Mouse (Mus musculus): Measurements from ENCODE around the gene Pawr. TPM values are rescaled to one million over a fixed set of nuclear protein-coding genes. Genes with fewer than 3 reads are reported as not detected.
"Not testable (repeated sequence)": the region's sequence is repeated elsewhere in the genome, so short reads cannot be mapped to it uniquely, and the experiment has no call there.

Pawr gene
- polyA plus RNA-seq, 1 experiment from 2014 or later, result 4.2 TPM

GRCm38 (mm10) chr10:108339872-108340271 is 8.0 kb downstream of the Pawr start:
- DNase-seq (ENCODE audit: low spot score), result no peak
- no peak for ATAC-seq
- no peak overlapping the region for H3K4me3 ChIP-seq (ENCODE audit: low read depth, low read length)
- H3K4me1 ChIP-seq (ENCODE audit: control insufficient read depth, insufficient read depth, low read length), result no peaks in the 10 kb centered on the region
- no peak overlapping the region for H3K4me2 ChIP-seq (ENCODE audit: low read length)
- WGBS, result 94% methylated on average over 4 of the region's 4 CpGs
- H3K36me3 ChIP-seq (ENCODE audit: control insufficient read depth, insufficient read depth, low read length), result no peaks in the 10 kb centered on the region
- H3K27me3 ChIP-seq (replicated peaks; ENCODE audit: control insufficient read depth, insufficient read depth, low read length), result no peaks in the 10 kb centered on the region
- no peaks in the 10 kb centered on the region for H3K9me3 ChIP-seq (replicated peaks; ENCODE audit: control insufficient read depth, low read length)
- no peak overlapping the region for H3K27ac ChIP-seq (ENCODE audit: low read depth, low read length)
- no peak overlapping the region for H3K9ac ChIP-seq (ENCODE audit: low read length)

GRCm38 (mm10) chr10:108343734-108344133 is 11.8 kb downstream of the Pawr start:
- Histone ChIP-seq H3K27me3 (replicated peaks; ENCODE audit: control insufficient read depth, insufficient read depth, low read length) (no peaks in the 10 kb centered on the region), H3K9me3 (replicated peaks; ENCODE audit: control insufficient read depth, low read length) (no peaks in the 10 kb centered on the region), H3K4me2 (ENCODE audit: low read length) (no peak overlapping the region), H3K4me3 (ENCODE audit: low read depth, low read length) (no peak overlapping the region), H3K9ac (ENCODE audit: low read length) (no peak overlapping the region), H3K36me3 (ENCODE audit: control insufficient read depth, insufficient read depth, low read length) (no peaks in the 10 kb centered on the region), H3K27ac (ENCODE audit: low read depth, low read length) (no peak overlapping the region), H3K4me1 (ENCODE audit: control insufficient read depth, insufficient read depth, low read length) (no peaks in the 10 kb centered on the region)
- ATAC-seq (no peak), DNase-seq (ENCODE audit: low spot score) (no peak)

- Histone ChIP-seq H3K4me1 (ENCODE audit: control insufficient read depth, insufficient read depth, low read length) (no peaks in the 10 kb centered on the region), H3K9ac (ENCODE audit: low read length) (no peak overlapping the region), H3K4me3 (ENCODE audit: low read depth, low read length) (no peak overlapping the region), H3K4me2 (ENCODE audit: low read length) (no peak overlapping the region), H3K9me3 (replicated peaks; ENCODE audit: control insufficient read depth, low read length) (no peaks in the 10 kb centered on the region), H3K27ac (ENCODE audit: low read depth, low read length) (no peak overlapping the region), H3K27me3 (replicated peaks; ENCODE audit: control insufficient read depth, insufficient read depth, low read length) (no peaks in the 10 kb centered on the region), H3K36me3 (ENCODE audit: control insufficient read depth, insufficient read depth, low read length) (no peaks in the 10 kb centered on the region)
- DNase-seq (ENCODE audit: low spot score), result no peak
- 96% methylated on average over 9 of the region's 9 CpGs for WGBS
- ATAC-seq, result no peak
Measured at GRCm38 (mm10) chr10:108345123-108345522, 13.2 kb downstream of the Pawr start.

- H3K27ac ChIP-seq (ENCODE audit: low read depth, low read length); H3K4me2 ChIP-seq (ENCODE audit: low read length); DNase-seq (ENCODE audit: low spot score); H3K9ac ChIP-seq (ENCODE audit: low read length); H3K9me3 ChIP-seq (replicated peaks; ENCODE audit: control insufficient read depth, low read length); H3K4me3 ChIP-seq (ENCODE audit: low read depth, low read length); H3K36me3 ChIP-seq (ENCODE audit: control insufficient read depth, insufficient read depth, low read length); ATAC-seq; H3K4me1 ChIP-seq (ENCODE audit: control insufficient read depth, insufficient read depth, low read length); H3K27me3 ChIP-seq (replicated peaks; ENCODE audit: control insufficient read depth, insufficient read depth, low read length): not testable (repeated sequence)
- 93% methylated on average over 4 of the region's 4 CpGs for WGBS
Measured at GRCm38 (mm10) chr10:108346301-108346700, 14.4 kb downstream of the Pawr start.

GRCm38 (mm10) chr10:108350125-108351070 is 18.5 kb downstream of the Pawr start:
- H3K27ac ChIP-seq (ENCODE audit: low read depth, low read length), result no peak overlapping the region
- 83% methylated on average over 9 of the region's 9 CpGs for WGBS
- H3K4me2 ChIP-seq (ENCODE audit: low read length), result no peak overlapping the region
- H3K4me3 ChIP-seq (ENCODE audit: low read depth, low read length), result no peak overlapping the region
- H3K36me3 ChIP-seq (ENCODE audit: control insufficient read depth, insufficient read depth, low read length), result no peaks in the 10 kb centered on the region
- ATAC-seq (no peak), DNase-seq (ENCODE audit: low spot score) (no peak)
- no peaks in the 10 kb centered on the region for H3K9me3 ChIP-seq (replicated peaks; ENCODE audit: control insufficient read depth, low read length)
- peaks cover 7% of the 10 kb centered on the region for H3K4me1 ChIP-seq (ENCODE audit: control insufficient read depth, insufficient read depth, low read length)
- no peaks in the 10 kb centered on the region for H3K27me3 ChIP-seq (replicated peaks; ENCODE audit: control insufficient read depth, insufficient read depth, low read length)
- no peak overlapping the region for H3K9ac ChIP-seq (ENCODE audit: low read length)

- H3K27me3 ChIP-seq (replicated peaks; ENCODE audit: control insufficient read depth, insufficient read depth, low read length), result no peaks in the 10 kb centered on the region
- no peak overlapping the region for H3K9ac ChIP-seq (ENCODE audit: low read length)
- 87% methylated on average over 10 of the region's 10 CpGs for WGBS
- no peak overlapping the region for H3K4me3 ChIP-seq (ENCODE audit: low read depth, low read length)
- H3K9me3 ChIP-seq (replicated peaks; ENCODE audit: control insufficient read depth, low read length), result no peaks in the 10 kb centered on the region
- H3K4me2 ChIP-seq (ENCODE audit: low read length), result no peak overlapping the region
- H3K27ac ChIP-seq (ENCODE audit: low read depth, low read length), result no peak overlapping the region
- peaks cover 7% of the 10 kb centered on the region for H3K4me1 ChIP-seq (ENCODE audit: control insufficient read depth, insufficient read depth, low read length)
- DNase-seq (ENCODE audit: low spot score) (no peak), ATAC-seq (no peak)
- H3K36me3 ChIP-seq (ENCODE audit: control insufficient read depth, insufficient read depth, low read length), result no peaks in the 10 kb centered on the region
Measured at GRCm38 (mm10) chr10:108352944-108353343, 21.0 kb downstream of the Pawr start.

- Histone ChIP-seq H3K4me3 (ENCODE audit: low read depth, low read length) (no peak overlapping the region), H3K4me2 (ENCODE audit: low read length) (no peak overlapping the region), H3K4me1 (ENCODE audit: control insufficient read depth, insufficient read depth, low read length) (peaks cover 7% of the 10 kb centered on the region), H3K9ac (ENCODE audit: low read length) (no peak overlapping the region), H3K27me3 (replicated peaks; ENCODE audit: control insufficient read depth, insufficient read depth, low read length) (no peaks in the 10 kb centered on the region), H3K36me3 (ENCODE audit: control insufficient read depth, insufficient read depth, low read length) (no peaks in the 10 kb centered on the region), H3K9me3 (replicated peaks; ENCODE audit: control insufficient read depth, low read length) (no peaks in the 10 kb centered on the region), H3K27ac (ENCODE audit: low read depth, low read length) (no peak overlapping the region)
- ATAC-seq, result peak; percentile 59; the same call in 1 of the 2 replicates
- DNase-seq (ENCODE audit: low spot score), result peak; percentile 66
- WGBS, result 6% methylated on average over 10 of the region's 10 CpGs
Measured at GRCm38 (mm10) chr10:108354726-108355391, 22.9 kb downstream of the Pawr start.

- Histone ChIP-seq H3K36me3 (ENCODE audit: control insufficient read depth, insufficient read depth, low read length) (no peaks in the 10 kb centered on the region), H3K9ac (ENCODE audit: low read length) (no peak overlapping the region), H3K4me3 (ENCODE audit: low read depth, low read length) (no peak overlapping the region), H3K27me3 (replicated peaks; ENCODE audit: control insufficient read depth, insufficient read depth, low read length) (no peaks in the 10 kb centered on the region), H3K4me1 (ENCODE audit: control insufficient read depth, insufficient read depth, low read length) (peaks cover 7% of the 10 kb centered on the region), H3K27ac (ENCODE audit: low read depth, low read length) (no peak overlapping the region), H3K9me3 (replicated peaks; ENCODE audit: control insufficient read depth, low read length) (no peaks in the 10 kb centered on the region), H3K4me2 (ENCODE audit: low read length) (no peak overlapping the region)
- WGBS, result 64% methylated on average over 3 of the region's 3 CpGs
- ATAC-seq, result no peak
- no peak for DNase-seq (ENCODE audit: low spot score)
Measured at GRCm38 (mm10) chr10:108355392-108355775, 23.5 kb downstream of the Pawr start.
